Mouse (Mus musculus) hindbrain, embryonic 12.5 days (tissue): ENCODE results near the gene Ctsa. TPM values are rescaled to one million over a fixed set of nuclear protein-coding genes. Genes with fewer than 3 reads are reported as not detected.
"Not testable (repeated sequence)": the region's sequence is repeated elsewhere in the genome, so short reads cannot be mapped to it uniquely, and the experiment has no call there.

Source experiments
- ATAC-seq: fragments of 200-750 bp; cut with Nextera tagmentation; 2 replicates; pipeline ENCODE4 v1.8.0; 2017; ENCODE audit warnings: moderate TSS enrichment; ENCODE audit not compliant: low FRiP score
- H3K27ac ChIP-seq: fragments of 300-500 bp; sonication (generic); 2 replicates; pipeline ENCODE4 v1.5.1; 2016; ENCODE audit warnings: mild to moderate bottlenecking
- H3K27me3 ChIP-seq: fragments of 300-500 bp; sonication (generic); 2 replicates; pipeline ENCODE4 v1.6.1; 2016; ENCODE audit warnings: mild to moderate bottlenecking
- H3K36me3 ChIP-seq: fragments of 300-500 bp; sonication (generic); 2 replicates; pipeline ENCODE4 v1.6.1; 2016; ENCODE audit warnings: mild to moderate bottlenecking
- H3K4me1 ChIP-seq: fragments of 300-500 bp; sonication (generic); 2 replicates; pipeline ENCODE4 v1.6.1; 2016
- H3K4me2 ChIP-seq: fragments of 300-500 bp; sonication (generic); replicated peaks from 2 replicates; pipeline ENCODE4 v1.6.1; 2016; ENCODE audit warnings: mild to moderate bottlenecking
- H3K4me3 ChIP-seq: fragments of 300-500 bp; sonication (generic); 2 replicates; pipeline ENCODE4 v1.5.1; 2016; ENCODE audit warnings: mild to moderate bottlenecking
- H3K9ac ChIP-seq: fragments of 300-500 bp; sonication (generic); 2 replicates; pipeline ENCODE4 v1.6.1; 2016; ENCODE audit warnings: mild to moderate bottlenecking, moderate library complexity
- H3K9me3 ChIP-seq: fragments of 300-500 bp; sonication (generic); replicated peaks from 2 replicates; pipeline ENCODE4 v1.6.1; 2016; ENCODE audit warnings: mild to moderate bottlenecking
- WGBS: fragments of 180-500 bp; shearing (Covaris S2); methylation state at CpG from one replicate; pipeline ENCODE4 v1.1.7; 2016; 5-methylcytosine and 5-hydroxymethylcytosine counted together
- polyA plus RNA-seq: library from polyadenylated mRNA; unstranded; fragments of >200 nt; fragmentation: Nextera tagmentation; extraction: Ambion mirVana; gene quantifications from 2 replicates; pipeline ENCODE4 v1.2.1, GENCODE M21; 2016

The Ctsa gene
- polyA plus RNA-seq, 1 experiment from 2014 or later: 108 TPM

GRCm38 (mm10) chr2:164857101-164857821, 24.6 kb downstream of the Ctsa start, which contains the start of gene Pltp:
Pltp (minus strand) TSS chr2:164857711.
- Histone ChIP-seq H3K36me3 (no peaks in the 10 kb centered on the region), H3K4me1 (peaks cover 27% of the 10 kb centered on the region), H3K9ac (peak within 1 kb of the TSS; percentile 52), H3K4me3 (peak within 1 kb of the TSS; percentile 42), H3K9me3 (no peaks in the 10 kb centered on the region), H3K27ac (peak within 1 kb of the TSS; percentile 41; the same call in 1 of the 2 replicates), H3K4me2 (peak within 1 kb of the TSS; percentile 90), H3K27me3 (peaks cover 34% of the 10 kb centered on the region)
- under 1% methylated on average over 44 of the region's 47 CpGs for WGBS
- ATAC-seq: peak; percentile 85

DNA sequence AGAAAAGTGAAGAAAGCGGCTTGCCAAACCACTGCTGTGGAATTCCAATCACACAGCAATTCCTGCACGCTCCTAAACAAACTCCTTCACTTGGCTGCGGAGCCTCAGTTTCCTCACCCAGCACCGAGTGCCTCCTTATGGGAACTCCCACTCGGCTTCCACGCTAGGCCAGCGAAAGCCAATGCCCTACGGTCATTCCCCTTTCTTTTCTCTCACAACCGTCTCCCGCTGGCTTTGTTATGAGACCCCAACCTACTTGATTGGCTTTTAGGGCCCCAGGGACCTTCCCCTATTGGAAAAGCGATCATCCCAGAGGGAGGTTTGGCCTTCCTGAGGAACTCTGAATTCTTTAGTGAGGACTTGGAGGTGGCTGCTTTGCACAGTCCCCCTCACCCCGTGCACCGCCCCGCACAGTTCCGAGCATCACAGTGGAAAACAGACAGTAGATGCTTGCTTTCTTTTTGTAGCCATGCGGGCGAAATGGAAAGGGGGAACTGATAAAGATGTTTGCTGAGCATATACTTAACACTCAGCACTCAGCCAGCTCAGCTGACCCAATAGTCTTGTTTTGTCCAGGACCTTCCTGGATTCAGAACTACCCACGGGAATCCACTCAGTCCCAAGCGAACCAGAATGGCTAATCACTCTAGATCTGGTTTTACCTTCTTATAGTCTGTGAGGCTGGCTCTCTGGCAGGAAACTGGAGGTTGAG, 25.3 kb downstream of the Ctsa start:
- no peaks in the 10 kb centered on the region for H3K36me3 ChIP-seq
- peak overlapping the region; percentile 90 for H3K4me2 ChIP-seq
- no peaks in the 10 kb centered on the region for H3K9me3 ChIP-seq
- peak overlapping the region; percentile 42 for H3K4me3 ChIP-seq
- H3K4me1 ChIP-seq: peaks cover 30% of the 10 kb centered on the region
- peak overlapping the region; percentile 52 for H3K9ac ChIP-seq
- no peak overlapping the region for H3K27ac ChIP-seq
- under 1% methylated on average over 19 of the region's 19 CpGs for WGBS
- ATAC-seq: peak; percentile 24; the same call in 1 of the 2 replicates
- peaks cover 34% of the 10 kb centered on the region for H3K27me3 ChIP-seq

- Histone ChIP-seq H3K27me3 (peaks cover 32% of the 10 kb centered on the region), H3K9ac (no peak overlapping the region), H3K4me3 (no peak overlapping the region), H3K4me2 (no peak overlapping the region), H3K9me3 (no peaks in the 10 kb centered on the region), H3K27ac (no peak overlapping the region), H3K36me3 (no peaks in the 10 kb centered on the region), H3K4me1 (peaks cover 30% of the 10 kb centered on the region)
- no peak for ATAC-seq
- WGBS: 51% methylated on average over 2 of the region's 2 CpGs
Observed at GRCm38 (mm10) chr2:164859155-164859554, 26.5 kb downstream of the Ctsa start.

DNA sequence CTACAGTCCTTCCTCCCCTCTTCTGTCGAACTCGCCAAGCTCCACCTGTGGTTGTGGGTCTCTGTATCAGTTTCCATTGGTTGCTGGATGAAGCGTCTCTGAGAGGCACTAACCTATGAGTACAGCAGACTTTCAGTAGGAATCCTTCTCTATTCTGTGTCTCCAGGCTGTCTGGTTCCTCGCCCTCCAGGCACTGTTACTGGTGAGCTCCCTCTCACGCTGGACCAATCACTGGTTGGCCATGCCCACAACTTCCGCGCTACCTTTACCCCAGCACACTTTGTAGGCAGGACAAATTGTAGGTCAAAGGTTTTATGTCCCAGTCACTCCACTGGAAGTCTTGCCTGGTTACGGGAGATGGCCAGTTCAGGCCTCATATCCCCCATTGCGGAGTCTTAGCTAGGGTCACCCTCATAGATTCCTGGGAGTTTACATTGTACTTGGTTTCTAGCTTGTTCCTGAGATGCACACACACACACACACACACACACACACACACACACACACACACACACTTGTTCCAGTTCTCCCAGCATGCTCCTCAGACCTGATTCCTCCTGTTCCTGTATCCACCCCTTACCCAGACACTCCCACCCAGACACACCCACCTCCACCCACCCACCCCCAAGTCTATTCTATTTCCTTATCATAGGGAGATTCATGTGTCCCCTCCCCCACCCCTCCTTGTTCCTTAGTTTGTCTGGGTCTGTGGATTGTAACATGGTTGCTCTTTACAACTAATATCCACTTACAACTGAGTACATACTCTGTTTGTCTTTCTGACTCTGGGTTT, 27.2 kb downstream of the Ctsa start:
- peaks cover 30% of the 10 kb centered on the region for H3K4me1 ChIP-seq
- WGBS: 50% methylated on average over 9 of the region's 9 CpGs
- no peak for ATAC-seq

GRCm38 (mm10) chr2:164861094-164861493, 28.4 kb downstream of the Ctsa start:
- H3K36me3 ChIP-seq: no peaks in the 10 kb centered on the region
- H3K4me2 ChIP-seq: no peak overlapping the region
- peaks cover 26% of the 10 kb centered on the region for H3K27me3 ChIP-seq
- no peak for ATAC-seq
- H3K4me1 ChIP-seq: peaks cover 30% of the 10 kb centered on the region
- H3K9me3 ChIP-seq: no peaks in the 10 kb centered on the region
- no peak overlapping the region for H3K27ac ChIP-seq
- H3K9ac ChIP-seq: no peak overlapping the region
- 75% methylated on average over 4 of the region's 4 CpGs for WGBS
- H3K4me3 ChIP-seq: no peak overlapping the region

More for the DNA sequence above, 27.2 kb downstream of the Ctsa start:
- Histone ChIP-seq H3K4me3 (no peak overlapping the region), H3K27me3 (peaks cover 30% of the 10 kb centered on the region), H3K9me3 (no peaks in the 10 kb centered on the region), H3K36me3 (no peaks in the 10 kb centered on the region), H3K9ac (no peak overlapping the region), H3K27ac (no peak overlapping the region), H3K4me2 (no peak overlapping the region)

DNA sequence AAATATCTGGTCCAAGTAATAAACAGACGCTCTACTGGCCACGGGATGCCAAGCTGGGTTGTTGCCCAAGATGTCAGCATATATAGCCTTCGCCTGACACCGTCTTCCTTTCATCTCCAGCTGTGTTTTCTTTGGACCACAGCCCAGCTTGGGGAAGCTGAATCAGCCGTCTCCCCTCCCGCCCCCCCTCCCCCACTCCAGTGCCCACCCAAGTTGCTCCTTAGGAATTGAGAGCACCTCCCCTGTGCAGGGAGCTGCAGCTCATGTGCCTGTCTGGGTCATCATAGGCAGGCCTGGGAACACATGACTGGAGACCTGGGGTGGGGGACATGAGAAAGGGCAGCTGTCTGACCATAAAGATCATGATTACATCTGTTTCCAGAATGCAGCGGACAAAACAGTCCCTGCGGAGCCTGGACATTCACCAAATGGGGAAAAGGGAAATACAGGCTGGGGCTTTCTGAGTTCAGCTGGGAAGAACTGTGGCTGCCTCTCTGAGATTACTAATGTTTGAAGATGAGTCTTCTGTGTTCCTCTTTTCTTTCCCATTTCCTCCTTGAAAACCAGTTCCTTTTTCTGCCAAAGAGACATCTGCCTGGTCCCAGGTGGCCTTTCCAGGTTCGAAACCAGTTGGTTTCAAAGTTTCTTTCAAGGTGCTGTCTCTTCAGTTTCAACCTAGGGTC, 29.6 kb downstream of the Ctsa start:
- no peak overlapping the region for H3K4me3 ChIP-seq
- peaks cover 17% of the 10 kb centered on the region for H3K4me1 ChIP-seq
- no peak overlapping the region for H3K4me2 ChIP-seq
- no peak overlapping the region for H3K9ac ChIP-seq
- ATAC-seq: no peak
- no peak overlapping the region for H3K27ac ChIP-seq
- peaks cover 14% of the 10 kb centered on the region for H3K27me3 ChIP-seq
- no peaks in the 10 kb centered on the region for H3K36me3 ChIP-seq
- no peaks in the 10 kb centered on the region for H3K9me3 ChIP-seq
- 48% methylated on average over 9 of the region's 9 CpGs for WGBS

DNA sequence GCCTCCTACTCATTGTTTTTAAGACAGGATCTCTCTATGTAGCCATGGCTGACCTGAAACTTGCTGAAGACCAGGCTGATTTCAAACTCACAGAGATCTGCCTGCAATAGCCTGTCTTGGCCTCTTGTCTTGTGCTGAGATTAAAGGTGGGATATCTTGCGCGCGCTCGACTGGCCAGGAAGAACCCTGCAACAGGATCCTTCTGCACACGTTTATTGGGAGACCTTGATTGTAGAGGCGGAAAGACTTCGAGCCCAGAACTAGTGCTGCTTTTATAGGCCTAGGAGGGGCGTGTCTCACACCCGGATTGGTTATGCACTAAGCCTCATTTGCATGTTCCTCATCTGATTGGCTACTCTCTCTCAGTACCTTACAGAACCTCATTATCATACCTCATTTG, 30.7 kb downstream of the Ctsa start:
- not testable (repeated sequence) for H3K9me3 ChIP-seq, H3K36me3 ChIP-seq, H3K4me2 ChIP-seq, H3K27ac ChIP-seq, H3K4me1 ChIP-seq, ATAC-seq, H3K4me3 ChIP-seq, H3K27me3 ChIP-seq, H3K9ac ChIP-seq
- 88% methylated on average over 9 of the region's 9 CpGs for WGBS

GRCm38 (mm10) chr2:164864593-164864992, 31.9 kb downstream of the Ctsa start:
- Histone ChIP-seq H3K4me3 (no peak overlapping the region), H3K27me3 (peaks cover 2% of the 10 kb centered on the region; the same call in 1 of the 2 replicates), H3K36me3 (no peaks in the 10 kb centered on the region), H3K27ac (no peak overlapping the region), H3K4me1 (peaks cover 8% of the 10 kb centered on the region; the same call in 1 of the 2 replicates), H3K9ac (no peak overlapping the region), H3K4me2 (no peak overlapping the region), H3K9me3 (no peaks in the 10 kb centered on the region)
- ATAC-seq: no peak
- WGBS: 85% methylated on average over 4 of the region's 4 CpGs

DNA sequence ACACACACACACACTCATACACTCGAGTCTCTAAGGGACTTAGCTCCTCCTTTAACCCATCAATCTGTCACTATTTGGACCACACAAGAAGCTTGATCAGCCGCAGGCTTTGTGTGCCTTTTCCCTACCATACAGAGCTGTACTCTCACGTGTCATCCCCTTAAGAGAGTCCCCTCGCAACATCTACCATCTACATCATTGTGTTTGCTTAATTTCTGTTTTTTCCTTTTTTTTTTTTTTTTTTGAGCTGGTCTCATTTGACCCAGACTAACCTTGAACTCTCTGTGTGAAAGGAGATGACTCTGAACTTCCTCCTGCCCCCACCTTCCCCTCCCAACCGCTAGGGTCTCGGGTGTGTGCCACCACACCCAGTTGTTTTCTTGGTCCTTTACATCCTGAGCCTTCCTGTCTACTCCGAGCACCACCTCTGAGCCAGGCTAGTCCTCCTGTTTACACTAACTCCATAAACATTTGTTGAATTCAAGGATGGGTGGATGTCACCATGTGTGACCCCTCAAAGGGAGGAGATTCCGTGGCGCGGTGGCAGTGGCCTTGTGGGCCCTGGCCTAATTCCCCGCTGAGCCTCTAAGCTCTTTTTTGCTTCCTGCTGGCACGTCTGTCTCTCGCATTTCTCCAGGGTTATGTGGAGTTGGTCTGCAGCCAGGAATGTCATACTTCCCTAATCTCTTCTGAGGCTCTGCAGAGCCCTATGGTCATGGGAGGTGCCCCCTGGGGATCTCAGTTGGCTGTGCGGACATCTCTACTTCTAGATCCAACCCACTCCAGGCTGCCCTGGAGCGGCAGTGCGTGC, 34.3 kb downstream of the Ctsa start:
- 65% methylated on average over 16 of the region's 16 CpGs for WGBS
- no peak overlapping the region for H3K4me2 ChIP-seq

GRCm38 (mm10) chr2:164867566-164867965, 34.9 kb downstream of the Ctsa start:
- no peak overlapping the region for H3K27ac ChIP-seq

More for the DNA sequence above, 34.3 kb downstream of the Ctsa start:
- no peaks in the 10 kb centered on the region for H3K27me3 ChIP-seq
- peak overlapping the region; percentile 18; the same call in 1 of the 2 replicates for H3K9ac ChIP-seq
- H3K4me1 ChIP-seq: peaks cover 6% of the 10 kb centered on the region; the same call in 1 of the 2 replicates
- no peaks in the 10 kb centered on the region for H3K36me3 ChIP-seq
- no peak overlapping the region for H3K4me3 ChIP-seq
- H3K27ac ChIP-seq: no peak overlapping the region
- ATAC-seq: no peak
- H3K9me3 ChIP-seq: no peaks in the 10 kb centered on the region

GRCm38 (mm10) chr2:164868491-164868890, 35.8 kb downstream of the Ctsa start:
- Histone ChIP-seq H3K27ac (no peak overlapping the region), H3K4me1 (no peaks in the 10 kb centered on the region), H3K36me3 (no peaks in the 10 kb centered on the region), H3K4me2 (no peak overlapping the region), H3K4me3 (no peak overlapping the region), H3K27me3 (no peaks in the 10 kb centered on the region), H3K9me3 (no peaks in the 10 kb centered on the region), H3K9ac (no peak overlapping the region)
- 82% methylated on average over 7 of the region's 7 CpGs for WGBS
- no peak for ATAC-seq

More at GRCm38 (mm10) chr2:164867566-164867965, 34.9 kb downstream of the Ctsa start:
- WGBS: 91% methylated on average over 7 of the region's 7 CpGs
- H3K9ac ChIP-seq: no peak overlapping the region
- H3K9me3 ChIP-seq: no peaks in the 10 kb centered on the region
- no peaks in the 10 kb centered on the region for H3K4me1 ChIP-seq
- ATAC-seq: no peak
- H3K36me3 ChIP-seq: no peaks in the 10 kb centered on the region
- H3K4me3 ChIP-seq: no peak overlapping the region
- H3K27me3 ChIP-seq: no peaks in the 10 kb centered on the region
- no peak overlapping the region for H3K4me2 ChIP-seq
